23 mouse cellular contexts compared by ENCODE assay signal in the genomic region with DNA sequence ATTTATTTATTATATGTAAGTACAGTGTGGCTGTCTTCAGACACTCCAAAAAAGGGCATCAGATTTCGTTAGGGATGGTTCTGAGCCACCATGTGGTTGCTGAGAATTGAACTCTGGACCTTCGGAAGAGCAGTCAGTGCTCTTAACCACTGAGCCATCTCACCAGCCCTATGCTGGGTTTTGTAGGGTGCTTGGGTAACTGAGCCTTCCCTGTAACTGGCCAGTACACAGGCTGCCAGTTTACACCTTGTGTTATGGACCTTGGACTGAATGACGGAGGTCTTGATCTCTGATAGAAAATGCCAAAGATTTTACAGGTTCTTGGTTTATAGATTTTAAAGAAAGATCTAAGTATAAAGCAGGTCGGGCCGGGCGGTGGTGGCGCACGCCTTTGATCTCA.
"Had no signal": no experiment of that assay in that cellular context is flagged by ENCODE, and none has a peak within 500 bp of the region (broad histone marks: within the 10 kb centered on the region; RNA-seq: fewer than 3 reads in every experiment).

No protein-coding gene starts in this region.

- ATAC-seq: forebrain, postnatal 0 days; hindbrain, postnatal 0 days; liver, embryonic 12.5 days had no signal

- DNase-seq: forebrain, postnatal 0 days; gastrocnemius, postnatal 14 days; gastrocnemius, postnatal 36 days; heart, adult 11 months; heart, adult 2 months; heart, postnatal 14 days; heart, postnatal 36 days; kidney, adult 18-20 months; kidney, postnatal 25 days; kidney, postnatal 4 days; left cerebral cortex, postnatal 4 days had no signal

- H3K9ac ChIP-seq: forebrain, postnatal 0 days; heart, embryonic 13.5 days; heart, embryonic 15.5 days; hindbrain, embryonic 13.5 days; hindbrain, embryonic 15.5 days; limb, embryonic 13.5 days; limb, embryonic 15.5 days; liver, embryonic 12.5 days; liver, embryonic 14.5 days had no signal

- H3K4me1 ChIP-seq: hindbrain, embryonic 13.5 days; hindbrain, embryonic 15.5 days; limb, embryonic 13.5 days; limb, embryonic 15.5 days had no signal

- H3K9me3 ChIP-seq: heart, embryonic 13.5 days; heart, embryonic 15.5 days; hindbrain, embryonic 13.5 days; hindbrain, embryonic 15.5 days; limb, embryonic 13.5 days; limb, embryonic 15.5 days; liver, embryonic 12.5 days had no signal

- H3K27ac ChIP-seq: heart, adult 2 months; heart, embryonic 13.5 days; heart, embryonic 15.5 days; hindbrain, embryonic 13.5 days; hindbrain, embryonic 15.5 days; hindbrain, postnatal 0 days; kidney, postnatal 0 days; layer of hippocampus, adult 2 months; limb, embryonic 13.5 days; limb, embryonic 15.5 days; liver, embryonic 12.5 days; liver, embryonic 14.5 days had no signal

- H3K27me3 ChIP-seq: heart, embryonic 13.5 days; heart, embryonic 15.5 days; hindbrain, embryonic 13.5 days; hindbrain, embryonic 15.5 days; limb, embryonic 13.5 days; limb, embryonic 15.5 days; liver, embryonic 12.5 days had no signal

- H3K4me3 ChIP-seq: heart, adult 2 months; heart, embryonic 13.5 days; heart, embryonic 15.5 days; hindbrain, embryonic 13.5 days; hindbrain, embryonic 15.5 days; layer of hippocampus, adult 2 months; limb, embryonic 13.5 days; limb, embryonic 15.5 days; liver, embryonic 12.5 days had no signal

- H3K4me2 ChIP-seq: heart, embryonic 11.5 days; heart, embryonic 13.5 days; heart, embryonic 15.5 days; hindbrain, embryonic 13.5 days; hindbrain, embryonic 15.5 days; limb, embryonic 13.5 days; limb, embryonic 15.5 days; liver, embryonic 12.5 days had no signal
